Mouse (Mus musculus) liver, postnatal 0 days (tissue): ENCODE measurements at regions not wholly inside any gene's neighbourhood (a gene's known extent, or its start where the extent isn't known, plus 50 kb on each side); places are given as distances from the start of the nearest gene placed in this dataset.

ENCODE experiments used
- CTCF ChIP-seq: sonication (generic); IDR thresholded peaks from 2 replicates; pipeline ENCODE4 v1.5.1; 2016; ENCODE audit warnings: antibody characterized with exemption, low read depth
- EP300 ChIP-seq: IDR thresholded peaks from 2 replicates; pipeline ENCODE4 v1.6.1; 2016; ENCODE audit warnings: antibody characterized with exemption, low read depth, mild to moderate bottlenecking

GRCm38 (mm10) chr13:112038556-112039304 lies 229.9 kb upstream of the Map3k1 start:
- TF ChIP-seq CTCF = no peak
- no peak for TF ChIP-seq EP300
